Mouse (Mus musculus): Measurements from ENCODE around the gene Tmem102.

Gene Tmem102

GRCm38 (mm10) chr11:69787306-69787705 is 18.1 kb downstream of the Tmem102 start:
- no peak for DNase-seq (ENCODE audit: low read depth)

- no peak for DNase-seq (ENCODE audit: low read depth)
Observed at GRCm38 (mm10) chr11:69784793-69785272, 20.6 kb downstream of the Tmem102 start.

GRCm38 (mm10) chr11:69781828-69782227 is 23.6 kb downstream of the Tmem102 start:
- no peak for DNase-seq (ENCODE audit: low read depth)

GRCm38 (mm10) chr11:69778985-69779384 is 26.4 kb downstream of the Tmem102 start:
- DNase-seq (ENCODE audit: low read depth), result no peak

GRCm38 (mm10) chr11:69778258-69778982 is 27.0 kb downstream of the Tmem102 start:
- DNase-seq (ENCODE audit: low read depth), result no peak

- no peak for DNase-seq (ENCODE audit: low read depth)
Observed at GRCm38 (mm10) chr11:69777504-69778257, 27.7 kb downstream of the Tmem102 start.

- no peak for DNase-seq (ENCODE audit: low read depth)
Observed at GRCm38 (mm10) chr11:69776488-69776887, 28.9 kb downstream of the Tmem102 start.

GRCm38 (mm10) chr11:69775716-69776115 is 29.7 kb downstream of the Tmem102 start:
- no peak for DNase-seq (ENCODE audit: low read depth)

GRCm38 (mm10) chr11:69774961-69775360 is 30.5 kb downstream of the Tmem102 start:
- DNase-seq (ENCODE audit: low read depth), result no peak

- no peak for DNase-seq (ENCODE audit: low read depth)
Observed at GRCm38 (mm10) chr11:69767625-69767909, 37.9 kb downstream of the Tmem102 start.

- no peak for DNase-seq (ENCODE audit: low read depth)
Observed at GRCm38 (mm10) chr11:69766872-69767624, 38.4 kb downstream of the Tmem102 start.

GRCm38 (mm10) chr11:69766126-69766609 is 39.3 kb downstream of the Tmem102 start:
- no peak for DNase-seq (ENCODE audit: low read depth)

GRCm38 (mm10) chr11:69765221-69766125 is 40.0 kb downstream of the Tmem102 start, which contains the start of gene Zbtb4:
Gene Zbtb4, plus strand, starts transcription at chr11:69765912.
- no peak for DNase-seq (ENCODE audit: low read depth)

- DNase-seq (ENCODE audit: low read depth), result no peak
Observed at GRCm38 (mm10) chr11:69763551-69763950, 41.9 kb downstream of the Tmem102 start.

GRCm38 (mm10) chr11:69761868-69762267 is 43.6 kb downstream of the Tmem102 start, which contains the start of gene Slc35g3:
Gene Slc35g3, minus strand, starts transcription at chr11:69761968.
- DNase-seq (ENCODE audit: low read depth), result no peak

GRCm38 (mm10) chr11:69760901-69761200 is 44.6 kb downstream of the Tmem102 start:
- no peak for DNase-seq (ENCODE audit: low read depth)

GRCm38 (mm10) chr11:69760160-69760900 is 45.1 kb downstream of the Tmem102 start:
- no peak for DNase-seq (ENCODE audit: low read depth)

GRCm38 (mm10) chr11:69758971-69759721 is 46.3 kb downstream of the Tmem102 start:
- DNase-seq (ENCODE audit: low read depth), result peak; percentile 88

GRCm38 (mm10) chr11:69758478-69758970 is 46.9 kb downstream of the Tmem102 start, which contains the start of gene Polr2a:
Gene Polr2a, minus strand, starts transcription at chr11:69758637.
- DNase-seq (ENCODE audit: low read depth), result peak; percentile 97

GRCm38 (mm10) chr11:69758090-69758456 is 47.4 kb downstream of the Tmem102 start:
- DNase-seq (ENCODE audit: low read depth), result peak; percentile 90

Data from c-Kit-positive CD71-negative TER-119-negative erythroid progenitor cells, embryonic 14.5 days (primary cell).